Mouse (Mus musculus) adrenal gland, postnatal 4 days (tissue): ENCODE results near the gene Zfp367. TPM values are rescaled to one million over a fixed set of nuclear protein-coding genes. Genes with fewer than 3 reads are reported as not detected.

Source experiments
- DNase-seq, 2 experiments: peaks; one replicate each; pipeline ENCODE4 v3.0.0; 2021 to 2022; ENCODE audit warnings: low spot score in 2 of 2, mixed read lengths in 2 of 2
- total RNA-seq, 2 experiments: library from RNA; stranded (reverse); gene quantifications; 2 replicates each; pipeline ENCODE4 v1.2.3; 2021

The Zfp367 gene
- total RNA-seq, 2 experiments from 2014 or later = 25.2 to 26.6 TPM

GRCm38 (mm10) chr13:64155171-64155571, 2.2 kb upstream of the Zfp367 start:
- no peak for DNase-seq

- DNase-seq = no peak
Observed at GRCm38 (mm10) chr13:64154651-64155050, 1.6 kb upstream of the Zfp367 start.

DNA sequence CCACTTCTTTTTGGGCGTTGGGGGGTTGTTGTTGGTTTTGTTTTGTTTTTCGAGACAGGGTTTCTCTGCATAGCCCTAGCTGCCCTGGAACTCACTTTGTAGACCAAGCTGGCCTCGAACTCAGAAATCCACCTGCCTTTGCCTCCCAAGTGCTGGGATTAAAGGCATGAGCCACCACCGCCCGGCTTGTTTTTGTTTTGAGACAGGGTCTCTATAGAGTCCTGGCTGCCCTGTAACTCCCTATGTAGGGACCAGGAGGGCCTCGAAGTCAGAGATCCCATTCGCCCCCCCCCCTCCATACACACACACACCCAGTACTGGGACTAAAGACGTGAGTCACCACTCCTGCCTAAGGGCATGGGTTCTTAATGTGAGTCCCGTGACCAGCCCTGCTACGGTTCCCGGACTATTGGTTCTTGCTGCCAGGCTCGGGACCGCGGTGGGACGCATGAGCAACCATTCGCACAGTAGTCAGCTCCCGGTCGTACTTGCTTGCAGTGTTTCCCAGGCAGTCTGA, 807 bp upstream of the Zfp367 start:
- peak in 1 of 2 experiments; percentile 7 for DNase-seq

DNA sequence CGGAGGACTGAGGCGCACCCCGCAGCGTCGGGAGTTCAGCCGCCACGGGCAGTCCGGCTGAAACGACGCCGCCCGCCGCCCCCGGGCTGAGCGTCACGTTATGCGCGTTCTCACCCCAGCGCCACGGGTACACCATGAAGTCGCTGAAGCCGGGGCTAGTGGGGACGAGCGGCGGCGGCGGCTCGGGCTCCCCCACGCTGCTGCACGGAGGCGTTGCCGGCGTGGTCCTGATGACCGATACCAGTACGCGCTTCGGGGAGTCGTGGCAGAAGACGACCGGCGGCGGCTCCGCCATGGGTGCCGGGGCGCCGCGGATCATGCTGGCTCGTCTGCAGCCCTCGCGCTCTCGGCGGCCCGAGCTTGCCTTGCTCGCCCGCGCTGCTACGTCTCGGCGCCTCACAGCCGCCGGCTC, 325 bp downstream of the Zfp367 start:
- peak in 1 of 2 experiments; percentile 25 for DNase-seq

DNA sequence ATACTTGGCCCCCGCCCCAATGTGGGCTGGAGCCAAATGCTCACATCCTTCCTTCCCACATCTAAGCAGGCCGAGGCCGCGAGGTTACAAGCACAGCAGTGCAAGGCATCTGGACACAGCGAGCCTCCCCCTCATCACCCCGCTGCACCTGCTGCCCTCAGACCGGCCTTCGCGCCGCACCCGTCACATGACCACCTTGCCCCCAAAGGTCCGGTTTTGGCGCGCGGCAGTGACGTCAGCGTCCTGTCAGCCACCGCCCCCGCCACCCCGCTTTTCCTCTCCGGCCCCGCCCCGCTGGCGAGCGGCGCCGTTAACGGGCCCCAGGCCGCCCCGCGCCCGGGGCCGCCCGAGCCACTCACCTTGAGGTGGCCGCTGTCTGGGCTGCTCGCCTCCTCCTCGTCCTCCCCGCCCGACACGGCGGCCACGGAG, 747 bp downstream of the Zfp367 start:
- DNase-seq = peak; percentile 70 to 76

GRCm38 (mm10) chr13:64150121-64150520, 2.9 kb downstream of the Zfp367 start:
- DNase-seq = no peak

DNA sequence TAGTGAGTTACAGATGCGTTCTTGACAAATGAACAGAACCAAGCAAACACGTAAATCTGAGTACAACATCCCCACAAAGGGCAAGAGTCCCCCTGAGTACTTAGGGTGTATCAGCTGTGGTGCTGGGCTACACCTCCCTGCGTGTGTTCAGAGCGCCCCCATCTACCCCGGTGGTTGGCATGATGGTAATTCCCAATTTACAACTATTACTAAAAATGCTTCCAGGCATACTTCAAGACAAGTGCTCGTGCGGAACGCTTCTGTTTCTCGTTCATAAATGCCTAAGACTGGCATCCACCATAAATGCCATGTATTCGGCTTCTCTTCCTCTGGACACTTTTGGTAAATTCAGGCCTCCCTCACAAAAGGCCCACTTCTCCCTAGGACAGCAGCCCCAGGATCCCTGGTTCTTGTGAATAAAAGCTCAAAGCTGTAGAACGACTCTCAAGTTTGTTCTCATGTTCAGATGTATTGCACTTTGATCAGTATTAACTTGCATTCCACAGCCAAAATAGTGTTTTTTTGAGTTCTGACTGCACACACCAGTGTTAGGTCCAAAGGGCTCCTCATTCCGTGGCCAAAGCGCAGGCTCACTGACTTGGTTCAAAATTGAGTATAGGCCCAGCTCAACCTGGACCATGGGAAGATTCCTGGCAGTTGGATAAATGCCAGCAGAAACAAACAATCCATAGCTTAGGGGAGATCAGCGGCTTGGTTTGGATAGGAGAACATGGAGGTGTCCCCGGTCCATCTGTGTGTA, 23.2 kb downstream of the Zfp367 start:
- DNase-seq = peak; percentile 9 to 26

DNA sequence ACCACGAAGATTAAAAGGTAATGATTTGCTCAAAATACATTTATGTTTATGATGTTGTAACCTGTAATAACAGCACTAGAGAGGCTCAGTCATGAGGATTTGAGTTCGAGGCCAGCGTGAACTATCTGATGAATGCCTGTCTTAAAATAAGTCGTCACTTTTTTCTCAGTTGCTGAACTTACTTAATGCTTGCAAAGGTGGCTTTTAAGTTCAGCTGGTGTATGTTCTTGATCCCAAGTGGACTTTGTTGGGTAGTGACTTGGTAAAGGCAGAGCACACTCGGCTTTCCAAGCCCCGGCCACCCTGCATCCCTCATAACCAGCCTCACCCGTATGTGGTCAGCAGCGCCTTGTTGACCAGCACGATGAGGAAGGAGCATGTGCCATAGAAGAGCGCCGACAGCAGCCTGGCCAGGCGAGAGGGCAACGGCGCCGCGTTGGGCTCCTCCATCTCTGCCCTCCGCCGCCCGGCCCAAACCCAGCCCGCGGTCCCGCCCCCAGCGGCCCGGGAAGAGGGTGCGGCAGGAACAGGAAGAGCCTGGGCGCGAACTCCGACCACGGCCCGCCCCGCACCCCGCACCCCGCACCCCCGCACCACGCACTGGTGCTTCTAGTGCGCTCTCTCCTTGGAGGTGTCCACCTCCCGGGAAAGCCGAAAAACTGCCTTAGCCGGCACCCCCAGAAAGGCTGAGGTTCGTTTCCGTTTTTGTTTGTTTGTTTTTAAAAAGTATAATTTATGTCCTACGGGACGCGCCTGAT, 24.0 kb downstream of the Zfp367 start, which contains the start of gene Slc35d2:
TSS of gene Slc35d2 (minus strand) at position 511 of the 758 bp plus-strand sequence.
- DNase-seq = peak; percentile 44 to 52

GRCm38 (mm10) chr13:64126316-64126715, 26.7 kb downstream of the Zfp367 start:
- no peak for DNase-seq

DNA sequence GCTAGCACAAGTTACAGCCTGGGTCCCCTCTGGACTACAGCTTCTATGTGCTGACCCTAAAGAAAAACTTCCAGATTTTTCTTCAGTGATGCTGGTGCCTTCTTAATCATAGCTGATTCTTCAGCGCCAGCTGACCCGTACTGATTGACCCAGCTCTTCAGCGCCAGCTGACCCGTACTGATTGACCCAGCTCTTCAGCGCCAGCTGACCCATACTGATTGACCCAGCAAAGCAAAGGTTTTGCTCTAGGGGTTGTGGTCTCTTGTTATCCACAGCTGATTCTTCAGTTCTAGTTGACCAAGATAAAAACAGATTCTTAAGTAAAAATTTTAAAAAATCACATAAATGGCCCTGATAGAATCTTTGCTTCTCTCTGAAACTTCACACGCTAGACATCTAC, 28.1 kb downstream of the Zfp367 start:
- DNase-seq = no peak

DNA sequence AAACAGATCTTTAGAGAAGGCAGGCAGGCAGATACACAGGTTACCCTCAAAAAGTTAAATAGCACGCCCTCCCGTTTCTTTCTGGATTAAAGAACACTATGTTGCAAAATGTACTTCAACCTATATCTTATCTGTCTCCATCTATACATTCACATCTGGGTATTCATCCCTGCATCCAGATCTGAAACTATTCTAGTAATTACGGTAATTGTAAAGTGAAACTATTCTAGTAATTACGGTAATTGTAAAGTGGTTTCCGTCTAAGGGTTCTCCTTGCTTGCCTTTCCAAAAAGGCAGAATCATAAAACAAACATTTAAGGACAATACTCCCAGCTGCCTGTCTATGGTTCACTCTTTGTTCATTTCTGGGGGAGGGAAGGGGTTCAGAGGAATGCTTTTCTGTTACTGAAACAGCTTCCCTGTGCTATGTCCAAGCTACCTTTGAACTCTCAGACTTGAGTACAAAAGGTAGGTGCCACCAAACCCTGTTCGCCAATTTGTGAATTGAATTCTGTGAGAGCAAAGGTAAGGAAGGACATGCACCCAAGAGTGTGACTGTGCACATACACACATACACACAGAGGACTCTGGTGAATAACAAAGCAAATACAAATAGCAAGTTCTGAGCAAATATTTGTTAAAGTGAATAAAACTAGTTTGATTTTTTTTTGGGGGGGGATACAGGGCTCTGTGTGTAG, 29.4 kb downstream of the Zfp367 start:
- no peak for DNase-seq

- DNase-seq = no peak
Observed at GRCm38 (mm10) chr13:64120760-64121159, 32.2 kb downstream of the Zfp367 start.

DNA sequence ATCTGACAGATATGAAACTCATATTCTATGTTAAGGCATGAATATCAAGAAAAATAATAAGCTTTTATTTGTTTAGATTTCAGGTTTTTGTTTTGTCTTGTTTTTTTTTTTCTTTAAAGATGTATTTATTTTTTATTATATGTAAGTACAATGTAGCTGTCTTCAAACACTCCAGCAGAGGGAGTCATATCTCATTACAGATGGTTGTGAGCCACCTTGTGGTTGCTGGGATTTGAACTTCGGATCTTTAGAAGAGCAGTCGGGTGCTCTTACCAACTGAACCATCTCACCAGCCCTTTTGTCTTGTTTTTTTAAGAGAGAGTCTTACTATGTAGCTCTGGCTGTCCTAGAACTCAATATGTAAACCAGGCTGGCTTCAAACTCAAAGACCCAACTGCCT, 35.6 kb downstream of the Zfp367 start:
- no peak for DNase-seq

DNA sequence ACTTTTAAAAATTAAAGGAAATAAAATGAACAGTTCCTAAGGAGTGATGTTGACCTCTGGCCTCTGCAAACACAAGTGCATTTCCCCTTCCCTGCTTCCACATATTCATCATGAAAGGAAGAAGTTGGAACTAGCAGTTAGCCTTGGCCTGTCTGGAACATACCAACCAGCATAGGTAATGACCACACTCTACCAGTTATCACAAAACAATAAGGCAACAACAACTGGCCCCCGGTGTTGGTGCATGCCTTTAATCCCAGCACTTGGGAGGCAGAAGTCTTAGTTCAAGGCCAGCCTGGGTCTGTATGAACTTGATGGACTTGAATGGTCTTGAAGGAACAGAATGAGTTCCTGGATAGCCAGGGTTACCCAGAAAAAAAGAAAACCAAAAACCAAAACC, 42.6 kb downstream of the Zfp367 start:
- no peak for DNase-seq

DNA sequence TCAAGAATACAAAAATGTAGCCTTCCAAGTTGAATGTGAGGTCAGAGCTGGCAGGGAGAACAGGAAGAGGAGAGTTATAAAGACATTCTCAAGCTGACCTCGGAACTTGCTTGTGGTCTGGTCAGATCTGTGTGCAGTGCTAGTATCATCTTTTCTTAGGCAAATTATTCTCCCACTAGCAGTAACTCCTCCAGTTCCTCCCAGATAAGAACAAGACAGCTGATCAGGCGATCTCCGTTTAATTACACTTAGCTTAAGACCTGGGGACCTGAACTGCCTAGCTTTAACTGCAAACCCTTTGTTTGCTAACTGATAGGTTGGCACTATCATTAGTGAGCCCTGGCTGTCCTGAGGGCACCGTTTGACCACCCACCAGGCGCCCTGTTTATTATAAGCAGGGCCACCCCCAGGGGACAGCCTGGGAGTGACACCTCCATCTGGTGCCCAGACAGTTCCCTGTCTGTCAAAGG, 44.6 kb downstream of the Zfp367 start:
- DNase-seq = no peak

DNA sequence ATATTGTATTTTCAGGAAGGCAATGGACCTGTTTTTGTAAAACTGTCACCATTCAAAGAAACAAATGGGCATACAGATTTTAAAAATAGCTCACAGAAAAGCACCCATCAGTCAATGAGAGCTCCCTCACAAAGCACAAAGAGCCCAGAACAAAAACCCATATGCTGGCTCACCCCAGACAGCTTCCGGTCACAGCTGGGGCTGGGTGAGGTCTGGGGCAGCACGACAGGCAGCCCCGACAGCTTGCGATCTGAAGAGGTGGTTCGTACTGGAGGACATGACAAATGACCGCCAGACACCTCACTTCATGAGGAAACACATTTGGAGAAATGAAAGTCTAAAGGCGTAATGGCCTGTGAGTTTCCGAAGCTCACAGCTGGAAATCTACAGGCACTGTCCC, 45.5 kb downstream of the Zfp367 start:
- no peak for DNase-seq

DNA sequence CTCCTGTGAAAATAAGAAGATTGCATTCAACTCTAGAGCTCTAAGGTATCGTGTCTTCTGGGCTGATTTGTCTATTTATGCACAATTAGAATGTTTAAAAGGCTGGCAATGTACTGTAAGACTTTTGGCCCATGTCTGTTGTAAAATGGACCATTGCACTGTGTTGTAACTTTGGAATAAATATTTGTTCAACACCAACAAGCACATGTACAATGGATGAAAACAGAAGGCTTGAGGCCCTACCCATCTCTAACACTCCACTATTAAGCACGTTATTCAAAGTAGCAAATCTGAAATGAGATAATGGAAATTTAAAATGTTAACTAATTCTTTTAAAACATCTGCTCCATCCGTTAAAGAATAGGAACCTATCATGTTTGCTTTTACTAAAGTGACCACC, 45.9 kb downstream of the Zfp367 start:
- no peak for DNase-seq

- no peak for DNase-seq
Observed at GRCm38 (mm10) chr13:64105690-64106089, 47.3 kb downstream of the Zfp367 start.

DNA sequence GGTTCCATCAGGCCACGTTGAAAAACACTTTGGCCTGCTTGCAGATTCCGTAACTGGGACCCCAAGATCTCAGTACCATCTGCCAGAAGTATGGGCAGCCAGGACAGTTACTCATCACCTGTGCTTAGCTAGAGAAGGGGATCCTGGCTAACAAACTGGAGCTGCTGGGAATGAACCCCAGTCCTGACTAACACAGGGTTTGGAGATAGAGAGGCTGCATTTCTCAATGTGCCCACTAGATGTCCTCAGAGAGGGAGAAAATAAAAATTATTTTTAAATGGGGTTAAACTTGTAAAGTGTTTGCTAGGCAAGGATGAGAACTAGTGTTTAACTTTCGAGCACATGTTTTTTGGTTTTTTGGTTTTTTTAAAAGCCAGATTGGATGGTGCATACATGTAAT, 52.8 kb downstream of the Zfp367 start:
- DNase-seq = no peak

GRCm38 (mm10) chr13:64098992-64099391, 54.0 kb downstream of the Zfp367 start:
- DNase-seq = no peak

DNA sequence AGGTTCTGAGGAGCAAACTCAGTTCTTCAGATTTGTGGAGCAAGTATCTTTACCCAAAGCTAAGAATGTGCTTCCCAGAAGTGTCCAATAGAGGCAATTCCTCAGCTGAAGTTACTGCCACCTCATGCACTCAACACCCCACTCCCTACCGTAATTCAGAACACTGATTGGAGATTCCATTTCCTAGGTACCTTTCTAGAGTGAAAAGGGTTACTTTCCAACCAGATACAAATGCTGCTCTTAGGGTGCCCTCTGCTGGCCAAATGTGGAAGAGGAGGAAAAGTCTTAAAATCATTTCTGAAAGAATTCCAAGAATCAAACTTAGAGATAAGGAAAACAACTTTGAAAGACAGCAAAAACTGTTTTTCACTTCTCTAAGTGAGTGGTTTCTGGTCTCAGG, 59.7 kb downstream of the Zfp367 start:
- peak; percentile 52 to 66 for DNase-seq
